Mouse (Mus musculus) erythroblast, embryonic 14.5 days (primary cell): ENCODE results near the gene Acox1. TPM values are rescaled to one million over a fixed set of nuclear protein-coding genes. Genes with fewer than 3 reads are reported as not detected.

Source experiments
- H3K27me3 ChIP-seq: 2 replicates; pipeline ENCODE4 v1.6.1; 2012; ENCODE audit warnings: inconsistent platforms; ENCODE audit not compliant: control insufficient read depth
- H3K36me3 ChIP-seq: 2 replicates; pipeline ENCODE4 v1.6.1; 2012; ENCODE audit warnings: mild to moderate bottlenecking, inconsistent platforms; ENCODE audit not compliant: control insufficient read depth
- H3K4me1 ChIP-seq: 2 replicates; pipeline ENCODE4 v1.6.1; 2012; ENCODE audit warnings: inconsistent platforms; ENCODE audit not compliant: control insufficient read depth
- H3K4me3 ChIP-seq: replicated peaks from 2 replicates; pipeline ENCODE3; 2012; ENCODE audit warnings: moderate library complexity, mild to moderate bottlenecking, inconsistent platforms
- H3K9me3 ChIP-seq: 2 replicates; pipeline ENCODE4 v1.6.1; 2012; ENCODE audit warnings: low read length, inconsistent platforms, mixed read lengths; ENCODE audit not compliant: control insufficient read depth
- GATA1 ChIP-seq: IDR thresholded peaks from 2 replicates; pipeline ENCODE4 v1.6.1; 2012; ENCODE audit warnings: low read length, inconsistent platforms, mixed read lengths
- TAL1 ChIP-seq: IDR thresholded peaks from 3 replicates; pipeline ENCODE4 v1.6.1; 2012; ENCODE audit warnings: low read length, inconsistent platforms, mixed read lengths
- polyA plus RNA-seq: library from polyadenylated mRNA; stranded (reverse); fragments of >175 nt; gene quantifications from 2 replicates; pipeline ENCODE4 v1.2.3, GENCODE M21; 2012

The Acox1 gene
- 0.10 and 0.11 TPM in 2 replicates for polyA plus RNA-seq

DNA sequence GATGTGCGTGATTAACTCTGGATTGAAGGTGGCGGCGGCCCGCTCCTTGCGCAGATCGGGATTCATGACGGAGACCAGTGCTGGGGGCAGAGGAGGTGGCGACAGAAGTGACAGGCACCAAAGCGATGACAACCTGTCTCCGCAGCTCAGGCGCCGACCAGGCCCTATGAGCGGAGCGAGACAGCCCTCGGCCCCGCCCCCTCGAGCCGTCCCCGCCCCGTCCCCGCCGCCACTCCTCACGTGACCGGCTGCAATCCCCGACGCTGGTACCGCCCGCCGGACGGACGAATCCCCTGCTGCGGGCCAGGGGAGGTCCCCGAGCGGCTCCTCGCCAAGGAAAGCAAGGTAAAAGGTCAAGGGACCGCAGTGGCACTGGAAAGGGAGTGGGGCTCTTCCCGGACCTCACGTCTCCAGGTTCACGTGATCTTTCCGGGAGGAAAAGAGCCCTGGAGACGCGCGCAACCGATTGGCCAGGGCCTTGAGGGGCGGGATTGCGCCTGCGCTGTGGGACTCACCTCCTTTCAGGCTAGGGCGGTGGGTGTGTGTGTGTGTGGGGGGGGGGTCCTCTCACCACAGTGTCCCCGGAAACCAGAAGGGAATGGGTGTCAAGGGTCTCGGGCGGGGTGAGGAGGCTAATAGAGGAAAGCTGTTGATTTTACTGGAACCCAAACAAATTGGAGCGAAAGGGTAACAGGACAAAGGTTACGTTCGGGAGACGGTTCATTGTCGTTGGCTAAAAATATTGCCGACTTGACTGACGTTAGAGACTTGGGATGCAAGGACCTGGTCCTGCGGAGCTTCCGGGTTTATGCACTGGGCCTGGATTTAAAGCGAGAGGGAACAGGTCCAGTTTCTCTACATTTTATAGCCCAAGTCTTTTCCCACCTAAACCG is at the start of gene Acox1, which contains the start of gene Ten1:
TSS of gene Acox1 (minus strand) at position 407 of the 893 bp plus-strand sequence.
TSS of gene Ten1 (plus strand) at position 217 of the 893 bp plus-strand sequence.
- no peaks in the 10 kb centered on the region for H3K27me3 ChIP-seq
- H3K4me1 ChIP-seq = peaks cover 44% of the 10 kb centered on the region
- no peaks in the 10 kb centered on the region for H3K9me3 ChIP-seq
- H3K4me3 ChIP-seq = peak within 1 kb of the TSS; percentile 73
- peaks cover 7% of the 10 kb centered on the region for H3K36me3 ChIP-seq
- no peak for TF ChIP-seq TAL1
- no peak for TF ChIP-seq GATA1

DNA sequence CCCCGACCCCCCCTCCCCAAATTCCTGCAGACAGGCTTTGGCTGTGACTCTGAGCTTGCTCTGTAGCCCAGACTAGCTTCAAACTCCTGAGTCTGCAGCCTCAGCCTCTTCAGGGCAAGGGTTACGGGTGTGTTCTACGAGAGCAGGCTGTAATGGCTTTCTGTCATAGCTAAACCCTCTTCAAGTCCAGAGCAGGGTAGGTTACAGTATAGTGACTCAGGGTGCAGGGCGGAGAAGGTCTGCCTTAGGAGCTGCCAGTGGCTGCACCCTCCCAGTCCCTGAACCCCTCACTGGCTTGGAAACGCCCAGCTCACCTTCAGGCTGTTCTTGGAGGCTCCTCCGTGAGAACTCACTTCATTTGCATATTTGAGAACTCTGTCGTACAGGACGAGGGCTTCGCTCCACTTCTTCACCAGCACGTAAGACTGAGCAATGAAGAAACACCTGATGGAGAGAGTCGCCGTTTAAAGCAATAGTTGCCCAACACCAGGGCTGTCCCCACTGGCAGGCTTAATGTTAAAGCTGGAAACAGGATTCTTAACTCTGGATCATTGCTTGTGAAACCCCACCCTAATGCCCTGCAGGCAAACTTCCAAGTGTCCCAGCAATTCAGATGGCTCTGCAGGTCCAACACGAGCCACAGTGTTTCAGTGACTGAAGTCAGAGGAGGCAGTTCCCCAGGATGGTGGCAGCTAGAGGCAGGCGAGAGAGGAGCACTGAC is 48.8 kb upstream of the Acox1 start:
- peaks cover 91% of the 10 kb centered on the region for H3K36me3 ChIP-seq
- H3K9me3 ChIP-seq = no peaks in the 10 kb centered on the region
- H3K27me3 ChIP-seq = no peaks in the 10 kb centered on the region
- no peak for TF ChIP-seq GATA1
- no peak for TF ChIP-seq TAL1
- no peaks in the 10 kb centered on the region for H3K4me1 ChIP-seq
- H3K4me3 ChIP-seq = no peak overlapping the region

DNA sequence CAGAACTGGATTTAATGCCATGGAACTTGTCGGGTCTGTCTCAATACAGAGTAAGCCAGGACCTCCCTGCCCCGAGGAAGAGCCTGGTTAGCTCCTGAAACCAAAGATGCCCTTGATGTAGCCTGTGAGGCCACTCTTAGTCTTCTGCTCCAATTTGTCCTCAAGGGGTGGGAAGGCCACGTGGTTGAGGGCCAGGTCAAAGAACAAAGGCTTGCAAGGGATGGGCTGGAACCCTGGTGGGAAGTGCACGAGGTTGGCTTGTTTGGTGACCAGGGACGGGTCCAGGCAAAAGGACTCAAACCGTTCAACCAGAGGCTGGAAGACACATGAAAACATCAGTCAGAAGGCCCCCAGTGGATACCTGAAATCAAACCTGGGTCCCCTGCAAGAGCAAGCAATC is 46.8 kb upstream of the Acox1 start:
- Histone ChIP-seq H3K4me1 (no peaks in the 10 kb centered on the region; the same call in 1 of the 2 replicates), H3K9me3 (no peaks in the 10 kb centered on the region), H3K36me3 (peaks cover 71% of the 10 kb centered on the region), H3K4me3 (no peak overlapping the region), H3K27me3 (no peaks in the 10 kb centered on the region)
- TF ChIP-seq GATA1 (no peak), TAL1 (no peak)

DNA sequence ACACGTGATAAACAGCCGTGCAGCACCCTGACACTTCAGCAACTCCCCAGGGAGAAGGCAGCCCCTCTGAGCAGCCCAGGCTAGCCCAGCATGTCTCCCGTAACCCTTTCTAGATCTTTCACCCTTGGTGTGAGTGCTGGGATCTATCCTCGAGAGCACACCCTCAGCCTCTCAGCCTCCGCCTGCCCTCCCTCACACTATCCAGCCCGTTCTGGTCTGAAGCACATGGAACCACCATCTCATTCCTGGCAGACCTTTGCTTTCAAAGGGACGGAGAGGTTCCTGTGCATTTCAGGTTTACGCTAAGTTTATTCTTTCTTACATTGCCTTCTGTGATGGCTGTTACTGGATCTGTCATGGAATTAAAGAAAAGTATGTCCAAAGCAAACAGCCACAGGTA is 45.7 kb upstream of the Acox1 start:
- Histone ChIP-seq H3K4me3 (no peak overlapping the region), H3K9me3 (no peaks in the 10 kb centered on the region), H3K36me3 (peaks cover 60% of the 10 kb centered on the region), H3K4me1 (no peaks in the 10 kb centered on the region; the same call in 1 of the 2 replicates), H3K27me3 (no peaks in the 10 kb centered on the region)
- no peak for TF ChIP-seq GATA1
- no peak for TF ChIP-seq TAL1

DNA sequence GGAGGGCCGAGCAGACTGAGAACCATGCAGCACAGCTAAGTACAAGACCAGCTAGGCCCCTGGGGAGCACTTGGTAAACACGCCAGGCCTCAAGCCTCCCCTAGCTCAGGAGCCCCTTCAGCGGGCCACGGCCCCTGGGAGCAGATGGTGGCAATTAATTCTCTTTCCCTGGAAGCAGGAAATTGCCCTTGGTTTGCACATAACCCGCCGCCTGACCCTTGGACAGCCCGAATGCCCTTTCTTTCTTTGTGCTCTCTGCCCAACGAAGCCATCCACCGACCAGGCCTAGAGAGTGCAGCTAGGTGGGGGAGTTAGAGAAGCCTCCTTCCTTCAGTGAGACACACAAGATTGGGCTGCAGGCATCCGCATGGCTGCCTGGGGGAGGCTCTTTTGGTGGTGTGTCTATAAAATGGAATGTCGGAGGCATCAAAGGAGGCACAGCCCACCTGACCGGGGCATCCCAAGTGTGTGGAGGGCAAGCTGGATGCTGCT is 42.9 kb upstream of the Acox1 start:
- H3K4me3 ChIP-seq = no peak overlapping the region
- H3K9me3 ChIP-seq = no peaks in the 10 kb centered on the region
- H3K4me1 ChIP-seq = peaks cover 10% of the 10 kb centered on the region
- no peak for TF ChIP-seq TAL1
- TF ChIP-seq GATA1 = no peak
- peaks cover 33% of the 10 kb centered on the region for H3K36me3 ChIP-seq
- H3K27me3 ChIP-seq = peaks cover 18% of the 10 kb centered on the region

DNA sequence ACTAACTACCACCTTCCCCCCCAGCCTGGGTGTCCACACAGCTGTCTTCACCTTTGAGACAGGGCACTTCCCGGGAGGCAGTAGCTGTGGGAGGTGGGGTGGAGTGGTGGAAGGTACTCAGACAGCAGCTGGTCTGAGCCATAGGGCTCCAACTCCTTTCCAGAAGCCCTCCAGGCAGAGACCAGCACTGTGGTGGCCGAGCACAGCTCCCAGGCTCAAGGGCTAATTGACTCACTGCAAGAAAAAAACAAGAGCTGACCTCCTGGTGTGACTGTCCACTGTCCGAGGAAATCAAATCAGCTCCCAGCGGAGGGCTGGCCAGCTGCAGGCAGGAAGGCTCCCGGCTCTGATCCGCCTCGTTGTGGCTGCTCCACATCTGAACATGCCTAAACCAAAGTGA is 41.0 kb upstream of the Acox1 start:
- Histone ChIP-seq H3K27me3 (peaks cover 22% of the 10 kb centered on the region), H3K4me1 (peaks cover 10% of the 10 kb centered on the region), H3K9me3 (no peaks in the 10 kb centered on the region), H3K4me3 (no peak overlapping the region), H3K36me3 (peaks cover 13% of the 10 kb centered on the region)
- TF ChIP-seq TAL1 (no peak), GATA1 (no peak)

DNA sequence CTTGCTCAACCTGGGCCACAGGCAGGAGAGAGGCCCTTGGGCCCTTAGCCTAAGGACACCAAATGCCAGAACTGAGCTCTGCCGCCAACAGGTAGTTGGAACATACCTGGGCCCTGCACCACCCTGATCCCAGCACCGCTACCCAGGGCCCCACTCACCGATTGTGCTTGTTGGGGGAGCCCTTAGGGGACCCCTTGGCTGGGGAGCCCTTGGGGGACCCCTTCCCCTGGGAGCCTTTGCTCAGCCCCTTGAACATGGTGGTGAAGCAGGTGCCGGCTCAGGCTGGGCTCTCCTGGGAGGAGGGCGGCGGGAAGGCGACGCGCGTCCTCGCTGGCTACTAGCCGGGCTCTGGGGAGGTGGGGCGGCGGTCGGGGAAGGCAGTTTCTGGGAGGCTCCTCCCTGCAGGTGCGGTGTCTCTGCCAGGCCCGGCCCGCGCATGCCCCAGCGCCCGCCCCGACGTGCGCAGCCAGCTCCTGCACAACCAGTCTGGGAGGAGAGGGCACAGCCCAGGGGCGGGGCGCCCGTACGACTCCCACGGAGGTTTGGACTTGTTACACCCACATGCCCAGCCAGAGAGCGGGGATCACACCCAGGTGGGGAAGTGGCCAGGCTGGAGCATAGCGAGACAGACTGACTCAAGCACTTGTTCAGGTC is 39.0 kb upstream of the Acox1 start, which contains the start of gene Evpl:
TSS of gene Evpl (minus strand) at position 336 of the 654 bp plus-strand sequence.
- Histone ChIP-seq H3K9me3 (no peaks in the 10 kb centered on the region), H3K27me3 (peaks cover 33% of the 10 kb centered on the region), H3K4me3 (peak within 1 kb of the TSS; percentile 14), H3K4me1 (peaks cover 10% of the 10 kb centered on the region), H3K36me3 (no peaks in the 10 kb centered on the region; the same call in 1 of the 2 replicates)
- TF ChIP-seq GATA1 = no peak

DNA sequence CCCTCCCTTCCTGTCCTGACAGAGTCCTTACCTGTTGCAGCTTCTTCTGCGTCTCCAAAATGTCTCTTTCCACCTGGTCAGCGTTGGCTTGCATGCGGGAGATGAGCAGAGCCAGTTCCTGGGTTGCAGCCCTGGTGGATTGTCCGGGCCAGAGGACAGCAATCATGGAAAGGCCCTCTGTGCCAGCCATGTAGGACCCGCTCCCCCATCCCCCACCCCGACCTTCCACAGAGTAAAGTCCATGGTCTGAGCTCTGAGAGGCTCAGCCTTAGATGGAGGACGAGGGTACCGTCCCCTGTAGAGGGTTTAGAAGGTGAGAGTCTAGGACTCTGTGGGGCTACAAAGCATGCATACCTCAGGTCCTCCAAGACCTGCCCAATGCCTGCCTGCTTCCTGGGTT is 36.1 kb upstream of the Acox1 start:
- peaks cover 10% of the 10 kb centered on the region for H3K4me1 ChIP-seq
- H3K36me3 ChIP-seq = no peaks in the 10 kb centered on the region
- peaks cover 33% of the 10 kb centered on the region for H3K27me3 ChIP-seq
- no peak overlapping the region for H3K4me3 ChIP-seq
- H3K9me3 ChIP-seq = no peaks in the 10 kb centered on the region
- TF ChIP-seq GATA1 = no peak
- TF ChIP-seq TAL1 = no peak
